In the genomic region with DNA sequence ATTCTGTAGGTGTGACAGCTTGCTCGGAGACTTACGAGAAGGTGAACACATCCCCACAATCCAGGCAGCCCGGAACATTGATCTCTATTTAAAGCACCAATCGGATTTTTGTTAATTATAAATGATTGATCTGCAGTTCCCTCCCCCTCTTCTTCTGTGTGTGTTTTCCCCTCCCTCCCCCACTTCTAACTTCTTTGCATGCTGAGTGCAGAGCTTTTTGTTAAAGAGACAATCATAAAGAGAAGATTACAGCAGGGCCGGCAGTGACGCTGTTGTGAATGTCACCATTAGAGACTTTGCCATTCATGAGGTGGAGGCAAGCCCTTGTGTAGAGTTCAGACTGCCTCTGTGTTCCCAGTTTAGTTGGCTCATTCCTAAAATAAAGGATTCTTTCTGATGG, we compare ENCODE assay signal across 11 mouse cellular contexts.
DNase-seq lines count a peak whose midpoint lies in the region; ATAC-seq lines count a peak whose summit lies in the region.
"Had no signal": no experiment of that assay in that cellular context is flagged by ENCODE, and none has a peak within 500 bp of the region (broad histone marks: within the 10 kb centered on the region; RNA-seq: fewer than 3 reads in every experiment).

No protein-coding gene starts in this region.

- H3K4me1 ChIP-seq in kidney, embryonic 16.5 days (ENCODE audit: insufficient read depth, low read length) = peaks cover 18% of the 10 kb centered on the region
- H3K4me1 ChIP-seq in forebrain, embryonic 16.5 days (replicated peaks; ENCODE audit: control insufficient read depth, insufficient read depth, low read length) = peaks cover 15% of the 10 kb centered on the region
- H3K4me1 ChIP-seq in liver, embryonic 11.5 days (replicated peaks; ENCODE audit: control insufficient read depth, insufficient read depth, low read length) = no peaks in the 10 kb centered on the region
- peaks cover 66% of the 10 kb centered on the region for H3K4me1 ChIP-seq in neural tube, embryonic 13.5 days (replicated peaks)
- peaks cover 16% of the 10 kb centered on the region for H3K4me1 ChIP-seq in limb, embryonic 10.5 days
- H3K4me1 ChIP-seq: limb, embryonic 12.5 days had no signal

- 26% methylated on average over 6 of the region's 6 CpGs for WGBS in kidney, embryonic 16.5 days
- WGBS in forebrain, embryonic 16.5 days = 6% methylated on average over 6 of the region's 6 CpGs
- 50% methylated on average over 6 of the region's 6 CpGs for WGBS in liver, embryonic 11.5 days
- 5% methylated on average over 6 of the region's 6 CpGs for WGBS in neural tube, embryonic 13.5 days
- 32% methylated on average over 6 of the region's 6 CpGs for WGBS in limb, embryonic 10.5 days

- peak overlapping the region; percentile 36 for H3K4me2 ChIP-seq in kidney, embryonic 16.5 days (replicated peaks; ENCODE audit: low read depth, low read length)
- H3K4me2 ChIP-seq in forebrain, embryonic 16.5 days (ENCODE audit: low read length) = peak overlapping the region; percentile 41
- H3K4me2 ChIP-seq in liver, embryonic 11.5 days = peak overlapping the region; percentile 44
- peak overlapping the region; percentile 53 for H3K4me2 ChIP-seq in neural tube, embryonic 13.5 days
- H3K4me2 ChIP-seq: embryonic facial prominence, embryonic 13.5 days; limb, embryonic 12.5 days had no signal

- ATAC-seq in kidney, embryonic 16.5 days (ENCODE audit: low FRiP score, low TSS enrichment) = no peak
- ATAC-seq in forebrain, embryonic 16.5 days = peak; percentile 74
- ATAC-seq in liver, embryonic 11.5 days (replicated peaks; ENCODE audit: low FRiP score) = no peak
- no peak for ATAC-seq in neural tube, embryonic 13.5 days (ENCODE audit: low read depth)

- H3K9me3 ChIP-seq in kidney, embryonic 16.5 days (ENCODE audit: low read length) = no peaks in the 10 kb centered on the region
- H3K9me3 ChIP-seq in forebrain, embryonic 16.5 days (ENCODE audit: control insufficient read depth, low read length) = no peaks in the 10 kb centered on the region
- no peaks in the 10 kb centered on the region for H3K9me3 ChIP-seq in liver, embryonic 11.5 days (ENCODE audit: control insufficient read depth, low read length)
- H3K9me3 ChIP-seq in neural tube, embryonic 13.5 days = no peaks in the 10 kb centered on the region
- no peaks in the 10 kb centered on the region for H3K9me3 ChIP-seq in limb, embryonic 10.5 days (replicated peaks)
- H3K9me3 ChIP-seq: embryonic facial prominence, embryonic 13.5 days; limb, embryonic 12.5 days had no signal

- peak overlapping the region; percentile 3; the same call in 1 of the 2 replicates for H3K4me3 ChIP-seq in kidney, embryonic 16.5 days (ENCODE audit: low read length)
- peak overlapping the region; percentile 21 for H3K4me3 ChIP-seq in forebrain, embryonic 16.5 days (replicated peaks; ENCODE audit: low read length)
- H3K4me3 ChIP-seq in liver, embryonic 11.5 days (ENCODE audit: low read depth, low read length) = no peak overlapping the region
- peak overlapping the region; percentile 31 for H3K4me3 ChIP-seq in neural tube, embryonic 13.5 days
- H3K4me3 ChIP-seq in limb, embryonic 10.5 days = no peak overlapping the region
- H3K4me3 ChIP-seq: embryonic facial prominence, embryonic 13.5 days; limb, embryonic 12.5 days had no signal

- H3K36me3 ChIP-seq in kidney, embryonic 16.5 days (ENCODE audit: insufficient read depth, low read length) = no peaks in the 10 kb centered on the region
- H3K36me3 ChIP-seq in forebrain, embryonic 16.5 days (ENCODE audit: control insufficient read depth, insufficient read depth) = no peaks in the 10 kb centered on the region
- H3K36me3 ChIP-seq in liver, embryonic 11.5 days (ENCODE audit: control insufficient read depth, insufficient read depth, low read length) = no peaks in the 10 kb centered on the region
- no peaks in the 10 kb centered on the region for H3K36me3 ChIP-seq in neural tube, embryonic 13.5 days
- no peaks in the 10 kb centered on the region for H3K36me3 ChIP-seq in limb, embryonic 10.5 days
- H3K36me3 ChIP-seq: embryonic facial prominence, embryonic 13.5 days; limb, embryonic 12.5 days had no signal

- H3K27ac ChIP-seq in kidney, embryonic 16.5 days (ENCODE audit: low read length) = no peak overlapping the region
- H3K27ac ChIP-seq in forebrain, embryonic 16.5 days (ENCODE audit: low read length) = peak overlapping the region; percentile 75
- no peak overlapping the region for H3K27ac ChIP-seq in liver, embryonic 11.5 days (ENCODE audit: low read depth, low read length)
- H3K27ac ChIP-seq in neural tube, embryonic 13.5 days (replicated peaks) = peak overlapping the region; percentile 96
- no peak overlapping the region for H3K27ac ChIP-seq in limb, embryonic 10.5 days
- H3K27ac ChIP-seq: embryonic facial prominence, embryonic 13.5 days; limb, embryonic 12.5 days had no signal

- peak overlapping the region; percentile 28; the same call in 1 of the 2 replicates for H3K9ac ChIP-seq in kidney, embryonic 16.5 days (replicated peaks; ENCODE audit: low read length)
- peak overlapping the region; percentile 24 for H3K9ac ChIP-seq in forebrain, embryonic 16.5 days (replicated peaks; ENCODE audit: low read depth, low read length)
- H3K9ac ChIP-seq in liver, embryonic 11.5 days (ENCODE audit: low read depth, low read length) = no peak overlapping the region
- H3K9ac ChIP-seq in neural tube, embryonic 13.5 days = peak overlapping the region; percentile 71
- H3K9ac ChIP-seq: embryonic facial prominence, embryonic 13.5 days; limb, embryonic 12.5 days had no signal

- no peaks in the 10 kb centered on the region for H3K27me3 ChIP-seq in kidney, embryonic 16.5 days (ENCODE audit: insufficient read depth, low read length)
- no peaks in the 10 kb centered on the region for H3K27me3 ChIP-seq in forebrain, embryonic 16.5 days (replicated peaks; ENCODE audit: control insufficient read depth, insufficient read depth, low read length)
- no peaks in the 10 kb centered on the region for H3K27me3 ChIP-seq in liver, embryonic 11.5 days (replicated peaks; ENCODE audit: control insufficient read depth, insufficient read depth, low read length)
- no peaks in the 10 kb centered on the region for H3K27me3 ChIP-seq in neural tube, embryonic 13.5 days
- H3K27me3 ChIP-seq in limb, embryonic 10.5 days (ENCODE audit: low read depth, poor library complexity, severe bottlenecking) = peaks cover 7% of the 10 kb centered on the region; the same call in 1 of the 2 replicates

- DNase-seq in kidney, postnatal 4 days = no peak
- no peak for DNase-seq in liver, embryonic 11.5 days (ENCODE audit: low spot score)
- no peak for DNase-seq in limb, embryonic 10.5 days (ENCODE audit: low spot score)
- DNase-seq in gastrocnemius, postnatal 25 days = no peak
- no peak for DNase-seq in testis, postnatal 10 days (ENCODE audit: low spot score)
- DNase-seq: gastrocnemius, postnatal 36 days had no signal

Comparison
In these comparisons a context has a peak if more than half of its experiments do, and no peak if none do; other contexts are left out.
1. H3K27ac ChIP-seq: peak in forebrain, embryonic 16.5 days (single experiment) and neural tube, embryonic 13.5 days (single experiment); none in kidney, embryonic 16.5 days (single experiment), liver, embryonic 11.5 days (single experiment) and limb, embryonic 10.5 days (single experiment).
2. H3K4me3 ChIP-seq: peak in kidney, embryonic 16.5 days (single experiment), forebrain, embryonic 16.5 days (single experiment) and neural tube, embryonic 13.5 days (single experiment); none in liver, embryonic 11.5 days (single experiment) and limb, embryonic 10.5 days (single experiment).
3. Peak in every context shown above with its lines, with median percentiles within 50 percentile points of each other: H3K4me2 ChIP-seq.